Mouse (Mus musculus): ENCODE measurements at regions not wholly inside any gene's neighbourhood (a gene's known extent, or its start where the extent isn't known, plus 50 kb on each side); places are given as distances from the start of the nearest gene placed in this dataset.

GRCm38 (mm10) chr17:48807905-48808304 lies 124.3 kb upstream of the Lrfn2 start:
- TF ChIP-seq CTCF (conservative IDR thresholded peaks at IDR 0.05; ENCODE audit: low read length) (no peak), NANOG (IDR thresholded peaks at IDR 0.05; ENCODE audit: borderline replicate concordance, low read length) (no peak), POU5F1 (IDR thresholded peaks at IDR 0.05; ENCODE audit: borderline replicate concordance, low read length) (no peak)
